Mouse (Mus musculus) forebrain, embryonic 12.5 days (tissue): ENCODE measurements at regions not wholly inside any gene's neighbourhood (a gene's known extent, or its start where the extent isn't known, plus 50 kb on each side); places are given as distances from the start of the nearest gene placed in this dataset.

Source experiments
- ATAC-seq: fragments of 200-750 bp; cut with Nextera tagmentation; 2 replicates; pipeline ENCODE4 v1.8.0; 2017; ENCODE audit warnings: moderate TSS enrichment; ENCODE audit not compliant: low FRiP score
- H3K27ac ChIP-seq: fragments of 300-500 bp; sonication (generic); 2 replicates; pipeline ENCODE4 v1.5.1; 2016; ENCODE audit warnings: mild to moderate bottlenecking
- H3K27me3 ChIP-seq: fragments of 300-500 bp; sonication (generic); 2 replicates; pipeline ENCODE4 v1.6.1; 2016; ENCODE audit warnings: mild to moderate bottlenecking
- H3K36me3 ChIP-seq: fragments of 300-500 bp; sonication (generic); replicated peaks from 2 replicates; pipeline ENCODE4 v1.6.1; 2016; ENCODE audit warnings: mild to moderate bottlenecking
- H3K4me1 ChIP-seq: fragments of 300-500 bp; sonication (generic); 2 replicates; pipeline ENCODE4 v1.6.1; 2016
- H3K4me2 ChIP-seq: fragments of 300-500 bp; sonication (generic); 2 replicates; pipeline ENCODE4 v1.6.1; 2016; ENCODE audit warnings: mild to moderate bottlenecking, moderate library complexity
- H3K4me3 ChIP-seq: fragments of 300-500 bp; sonication (generic); replicated peaks from 2 replicates; pipeline ENCODE4 v1.5.1; 2016; ENCODE audit warnings: mild to moderate bottlenecking
- H3K9ac ChIP-seq: fragments of 300-500 bp; sonication (generic); 2 replicates; pipeline ENCODE4 v1.6.1; 2016; ENCODE audit warnings: mild to moderate bottlenecking
- H3K9me3 ChIP-seq: fragments of 300-500 bp; sonication (generic); 2 replicates; pipeline ENCODE4 v1.6.1; 2016
- WGBS: fragments of 180-500 bp; shearing (Covaris S2); methylation state at CpG from one replicate; pipeline ENCODE4 v1.1.7; 2016; 5-methylcytosine and 5-hydroxymethylcytosine counted together

DNA sequence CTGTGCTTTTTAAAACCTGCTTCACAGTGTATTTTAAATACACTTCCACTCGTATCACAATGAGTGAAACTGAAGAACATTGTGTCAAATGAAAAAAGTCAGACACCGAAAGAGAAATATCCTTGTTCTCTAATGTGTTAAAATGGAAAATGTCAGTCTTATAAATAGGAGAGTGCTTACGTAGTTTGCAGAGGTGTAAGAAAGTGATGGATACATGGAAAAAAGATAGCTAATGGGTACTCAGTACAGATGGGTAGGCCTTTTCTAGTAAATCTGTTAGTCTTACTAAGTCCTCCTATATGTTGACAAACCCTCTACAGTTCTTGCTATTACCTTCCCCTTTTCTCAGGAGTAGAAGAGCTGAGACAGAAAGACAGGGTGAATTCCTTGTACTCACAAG, 706.2 kb downstream of the Efnb2 start:
- no peak overlapping the region for H3K4me2 ChIP-seq
- H3K9ac ChIP-seq: no peak overlapping the region
- no peaks in the 10 kb centered on the region for H3K9me3 ChIP-seq
- H3K4me1 ChIP-seq: no peaks in the 10 kb centered on the region
- no peak overlapping the region for H3K4me3 ChIP-seq
- WGBS: 91% methylated on average over 3 of the region's 3 CpGs
- no peak for ATAC-seq
- H3K27me3 ChIP-seq: no peaks in the 10 kb centered on the region
- no peaks in the 10 kb centered on the region for H3K36me3 ChIP-seq
- H3K27ac ChIP-seq: no peak overlapping the region

DNA sequence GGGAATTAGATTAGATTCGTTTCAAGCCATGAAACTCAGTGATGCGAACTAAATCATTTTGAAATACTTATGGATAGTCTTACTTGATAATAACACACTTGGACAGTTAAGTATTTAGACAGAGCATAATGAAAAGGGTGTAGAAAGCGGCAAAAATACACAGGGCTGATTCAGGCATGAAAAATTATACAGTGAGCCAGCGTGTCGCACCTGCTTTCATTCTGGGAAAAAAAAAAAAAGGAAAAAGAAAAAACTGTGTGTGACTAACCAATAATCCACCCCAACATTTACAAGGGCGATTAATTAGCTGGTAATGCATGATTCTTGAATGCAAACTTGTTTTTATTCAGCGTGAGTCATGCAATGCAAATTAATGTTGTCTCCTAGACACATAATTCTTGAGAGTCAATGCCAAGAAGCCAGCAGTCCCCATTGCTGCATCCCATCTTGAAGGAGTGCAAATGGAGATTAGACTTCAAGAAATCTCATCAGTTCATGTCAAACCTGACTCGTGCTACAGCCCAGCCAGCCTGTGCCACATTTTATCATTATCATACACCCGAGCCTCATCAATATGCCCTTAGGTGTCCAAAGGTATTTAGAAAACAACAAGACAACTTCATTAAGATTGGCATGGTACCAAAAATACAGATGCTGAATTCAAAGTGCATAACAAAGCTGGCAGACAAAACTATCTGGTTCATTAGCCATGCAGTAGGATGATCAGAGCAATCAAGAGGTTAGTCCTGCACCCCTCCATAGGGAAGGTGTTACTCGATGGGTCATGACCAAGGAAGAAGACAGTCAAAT, 714.9 kb downstream of the Efnb2 start:
- H3K27me3 ChIP-seq: no peaks in the 10 kb centered on the region
- H3K9ac ChIP-seq: no peak overlapping the region
- no peak overlapping the region for H3K4me2 ChIP-seq
- ATAC-seq: peak; percentile 41; the same call in 1 of the 2 replicates
- no peak overlapping the region for H3K27ac ChIP-seq
- no peaks in the 10 kb centered on the region for H3K9me3 ChIP-seq
- H3K4me3 ChIP-seq: no peak overlapping the region
- WGBS: 64% methylated on average over 10 of the region's 10 CpGs
- no peaks in the 10 kb centered on the region for H3K36me3 ChIP-seq
- no peaks in the 10 kb centered on the region for H3K4me1 ChIP-seq

GRCm38 (mm10) chr8:7936596-7936995, 724.4 kb downstream of the Efnb2 start:
- no peak overlapping the region for H3K27ac ChIP-seq
- ATAC-seq: no peak
- H3K27me3 ChIP-seq: no peaks in the 10 kb centered on the region
- H3K9me3 ChIP-seq: no peaks in the 10 kb centered on the region
- no peaks in the 10 kb centered on the region for H3K4me1 ChIP-seq
- H3K4me3 ChIP-seq: no peak overlapping the region
- H3K9ac ChIP-seq: no peak overlapping the region
- no peaks in the 10 kb centered on the region for H3K36me3 ChIP-seq
- WGBS: 87% methylated on average over 2 of the region's 2 CpGs
- H3K4me2 ChIP-seq: no peak overlapping the region

- Histone ChIP-seq H3K27ac (no peak overlapping the region), H3K4me2 (no peak overlapping the region), H3K27me3 (no peaks in the 10 kb centered on the region), H3K9me3 (no peaks in the 10 kb centered on the region), H3K4me1 (no peaks in the 10 kb centered on the region), H3K4me3 (no peak overlapping the region), H3K9ac (no peak overlapping the region), H3K36me3 (no peaks in the 10 kb centered on the region)
- WGBS: 86% methylated on average over 8 of the region's 8 CpGs
- no peak for ATAC-seq
Observed at GRCm38 (mm10) chr8:7919416-7919815, 741.6 kb downstream of the Efnb2 start.

GRCm38 (mm10) chr8:7894338-7894737, 766.7 kb downstream of the Efnb2 start:
- Histone ChIP-seq H3K27me3 (no peaks in the 10 kb centered on the region), H3K4me1 (no peaks in the 10 kb centered on the region), H3K9me3 (no peaks in the 10 kb centered on the region), H3K4me3 (no peak overlapping the region), H3K27ac (no peak overlapping the region), H3K4me2 (no peak overlapping the region), H3K36me3 (no peaks in the 10 kb centered on the region), H3K9ac (no peak overlapping the region)
- ATAC-seq: no peak
- WGBS: 87% methylated on average over 3 of the region's 3 CpGs

DNA sequence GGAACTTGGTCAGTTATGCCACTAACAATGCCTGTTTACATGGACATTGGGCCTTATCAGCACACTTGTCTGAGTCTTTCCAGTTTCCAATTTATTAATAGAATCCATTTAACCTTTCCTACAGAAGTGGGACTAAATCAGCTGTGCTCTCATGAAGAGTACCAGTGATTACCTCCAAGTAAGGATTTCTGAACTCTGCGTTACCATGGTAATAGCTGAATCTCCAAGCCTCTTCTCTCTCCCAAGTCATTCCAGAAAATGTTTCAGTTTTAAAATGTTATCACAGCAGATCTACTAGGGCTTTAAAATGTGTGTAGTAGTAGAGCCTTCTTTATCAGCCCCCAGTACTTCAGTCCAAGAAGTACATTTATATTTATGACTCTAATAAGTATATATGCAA, 807.9 kb downstream of the Efnb2 start:
- Histone ChIP-seq H3K27me3 (no peaks in the 10 kb centered on the region), H3K9me3 (no peaks in the 10 kb centered on the region), H3K4me3 (no peak overlapping the region), H3K4me1 (no peaks in the 10 kb centered on the region), H3K9ac (no peak overlapping the region), H3K4me2 (no peak overlapping the region), H3K36me3 (no peaks in the 10 kb centered on the region), H3K27ac (no peak overlapping the region)
- no peak for ATAC-seq
- WGBS: 91% methylated on average over 1 of the region's 1 CpGs

DNA sequence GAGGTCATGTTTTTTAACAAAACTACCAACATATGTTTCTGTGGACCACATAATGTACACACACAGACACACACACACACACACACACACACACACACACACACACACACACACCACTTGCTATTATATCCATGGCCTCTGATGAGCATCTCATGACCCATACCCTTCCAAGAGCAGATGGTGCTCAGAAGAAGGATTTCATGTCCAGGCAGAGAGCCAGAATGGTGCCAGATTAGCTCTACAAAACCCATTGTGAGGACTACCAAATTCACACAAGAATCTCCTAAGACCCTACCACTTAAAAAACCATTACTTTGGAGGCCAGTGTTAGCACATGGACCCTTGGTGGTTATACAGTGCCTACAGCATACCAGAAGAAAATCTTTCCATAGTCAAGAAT, 810.5 kb downstream of the Efnb2 start:
- Histone ChIP-seq H3K4me1 (no peaks in the 10 kb centered on the region), H3K27me3 (no peaks in the 10 kb centered on the region), H3K9me3 (no peaks in the 10 kb centered on the region), H3K9ac (no peak overlapping the region), H3K27ac (no peak overlapping the region), H3K4me2 (no peak overlapping the region), H3K4me3 (no peak overlapping the region), H3K36me3 (no peaks in the 10 kb centered on the region)
- no peak for ATAC-seq

GRCm38 (mm10) chr8:7831948-7832347, 829.1 kb downstream of the Efnb2 start:
- WGBS: 72% methylated on average over 5 of the region's 5 CpGs
- no peak for ATAC-seq
- H3K9ac ChIP-seq: no peak overlapping the region

GRCm38 (mm10) chr8:7827811-7828210, 833.2 kb downstream of the Efnb2 start:
- ATAC-seq: no peak
- Histone ChIP-seq H3K36me3 (no peaks in the 10 kb centered on the region), H3K27ac (no peak overlapping the region), H3K27me3 (no peaks in the 10 kb centered on the region), H3K9me3 (no peaks in the 10 kb centered on the region), H3K4me1 (no peaks in the 10 kb centered on the region), H3K9ac (no peak overlapping the region), H3K4me3 (no peak overlapping the region), H3K4me2 (no peak overlapping the region)
- WGBS: 73% methylated on average over 1 of the region's 1 CpGs

More at GRCm38 (mm10) chr8:7831948-7832347, 829.1 kb downstream of the Efnb2 start:
- no peaks in the 10 kb centered on the region for H3K36me3 ChIP-seq
- no peak overlapping the region for H3K4me2 ChIP-seq
- H3K27me3 ChIP-seq: no peaks in the 10 kb centered on the region
- no peaks in the 10 kb centered on the region for H3K4me1 ChIP-seq
- H3K27ac ChIP-seq: no peak overlapping the region
- H3K4me3 ChIP-seq: no peak overlapping the region
- H3K9me3 ChIP-seq: no peaks in the 10 kb centered on the region

DNA sequence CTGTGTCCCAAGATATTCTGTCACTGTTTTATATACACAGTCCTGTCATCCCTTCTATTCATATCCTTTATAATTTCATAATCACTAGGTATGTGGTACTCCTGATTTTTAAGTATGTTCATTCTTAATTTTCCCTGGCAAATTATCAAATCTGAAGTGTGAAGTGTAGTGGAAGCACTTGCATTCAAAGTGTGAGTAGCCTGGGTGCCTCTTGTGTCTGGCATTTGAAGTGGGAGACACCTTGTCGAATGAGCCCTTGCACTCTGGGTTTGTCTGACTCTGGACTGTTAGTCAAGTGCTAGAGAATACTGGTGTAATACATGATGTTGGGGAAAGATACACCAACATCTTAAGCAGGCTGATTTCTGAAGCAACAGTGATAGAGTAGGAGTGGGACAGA, 852.6 kb downstream of the Efnb2 start:
- H3K27ac ChIP-seq: no peak overlapping the region
- no peaks in the 10 kb centered on the region for H3K36me3 ChIP-seq
- H3K4me1 ChIP-seq: no peaks in the 10 kb centered on the region
- H3K27me3 ChIP-seq: no peaks in the 10 kb centered on the region
- 85% methylated on average over 1 of the region's 1 CpGs for WGBS
- H3K9ac ChIP-seq: no peak overlapping the region
- ATAC-seq: no peak
- H3K4me2 ChIP-seq: no peak overlapping the region
- H3K9me3 ChIP-seq: no peaks in the 10 kb centered on the region
- H3K4me3 ChIP-seq: no peak overlapping the region

- H3K27me3 ChIP-seq: no peaks in the 10 kb centered on the region
- no peak for ATAC-seq
- no peaks in the 10 kb centered on the region for H3K9me3 ChIP-seq
- no peaks in the 10 kb centered on the region for H3K36me3 ChIP-seq
- H3K9ac ChIP-seq: no peak overlapping the region
- H3K4me2 ChIP-seq: no peak overlapping the region
- no peaks in the 10 kb centered on the region for H3K4me1 ChIP-seq
- H3K4me3 ChIP-seq: no peak overlapping the region
- WGBS: 71% methylated on average over 3 of the region's 3 CpGs
- no peak overlapping the region for H3K27ac ChIP-seq
Observed at GRCm38 (mm10) chr8:7799221-7799620, 861.8 kb downstream of the Efnb2 start.

DNA sequence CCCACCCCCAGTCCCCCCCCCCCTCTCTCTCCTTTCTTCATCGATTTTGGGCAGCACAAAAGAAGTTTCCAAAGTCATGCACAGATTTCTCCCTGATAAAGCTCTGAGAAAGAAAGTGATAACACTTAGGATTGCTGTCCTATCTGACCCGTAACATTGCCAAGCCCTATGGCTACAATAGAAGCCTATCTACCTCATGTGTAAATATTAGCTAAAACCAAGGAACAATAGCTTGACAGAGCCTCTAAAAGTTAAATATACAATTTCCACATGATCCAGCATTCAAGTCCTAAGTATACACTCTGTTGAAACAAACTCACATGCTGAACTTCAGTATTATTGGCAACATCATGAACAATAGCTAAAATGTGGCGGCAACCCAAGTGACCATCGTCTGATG, 864.9 kb downstream of the Efnb2 start:
- Histone ChIP-seq H3K9ac (no peak overlapping the region), H3K27ac (no peak overlapping the region)
- WGBS: 88% methylated on average over 4 of the region's 4 CpGs

GRCm38 (mm10) chr8:7763820-7764219, 897.2 kb downstream of the Efnb2 start:
- Histone ChIP-seq H3K27ac (no peak overlapping the region), H3K36me3 (no peaks in the 10 kb centered on the region), H3K4me2 (no peak overlapping the region), H3K4me3 (no peak overlapping the region), H3K9ac (no peak overlapping the region), H3K4me1 (no peaks in the 10 kb centered on the region), H3K9me3 (no peaks in the 10 kb centered on the region), H3K27me3 (no peaks in the 10 kb centered on the region)
- 41% methylated on average over 3 of the region's 3 CpGs for WGBS
- no peak for ATAC-seq

More for the DNA sequence above, 864.9 kb downstream of the Efnb2 start:
- H3K4me1 ChIP-seq: no peaks in the 10 kb centered on the region
- no peaks in the 10 kb centered on the region for H3K27me3 ChIP-seq
- no peak overlapping the region for H3K4me3 ChIP-seq
- H3K36me3 ChIP-seq: no peaks in the 10 kb centered on the region
- ATAC-seq: no peak
- H3K4me2 ChIP-seq: no peak overlapping the region
- H3K9me3 ChIP-seq: no peaks in the 10 kb centered on the region
